Mouse (Mus musculus): ENCODE measurements around the gene Gnb5. TPM values are rescaled to one million over a fixed set of nuclear protein-coding genes. Genes with fewer than 3 reads are reported as not detected.
A peak's percentile ranks its signal among the peaks of the same experiment; 100 is the strongest.

Gnb5 gene
- total and polyA plus RNA-seq, 3 experiments, result 3.1 to 6.5 (median 4.7) TPM

GRCm38 (mm10) chr9:75353094-75353493, 47.0 kb downstream of the Gnb5 start:
- in situ Hi-C loops (cut with MboI; ENCODE audit: low pct_ligation_motif_present, low pct_unique_long_range_greater_than_20kb, low sequenced_read_pairs), result no loop called here
- dilution Hi-C loops (cut with MboI; ENCODE audit: extremely low pct_ligation_motif_present, extremely low pct_unique_long_range_greater_than_20kb, low sequenced_read_pairs), result no loop called here
- H3K79me2 ChIP-seq (replicated peaks; ENCODE audit: control insufficient read depth, extremely low read depth, insufficient read depth, poor library complexity, severe bottlenecking), result no peaks in the 10 kb centered on the region
- no peaks in the 10 kb centered on the region for H3K27me3 ChIP-seq (replicated peaks)
- H3K9me3 ChIP-seq (replicated peaks; ENCODE audit: low read length), result no peaks in the 10 kb centered on the region
- H3K4me3 ChIP-seq (replicated peaks in 1 of 3; ENCODE audit: low read depth in 2 of 3, low read length in 2 of 3, poor library complexity in 1 of 3), result no peak overlapping the region
- peaks cover 0 to 10% of the 10 kb centered on the region in 2 experiments; a peak in 2 of 4 replicates for H3K4me1 ChIP-seq (ENCODE audit: control insufficient read depth in 1 of 2, insufficient read depth in 2 of 2)
- no peak overlapping the region for H3K27ac ChIP-seq (ENCODE audit: insufficient read depth, low read depth)
- H3K9ac ChIP-seq (ENCODE audit: insufficient read depth, low read depth), result no peak overlapping the region
- no peaks in the 10 kb centered on the region for H3K36me3 ChIP-seq (replicated peaks in 1 of 2; ENCODE audit: control insufficient read depth in 1 of 2, insufficient read depth in 1 of 2, low read length in 1 of 2)
- no peak overlapping the region for H3K4me2 ChIP-seq (ENCODE audit: insufficient read depth, low read depth, poor library complexity, severe bottlenecking)
- TF ChIP-seq ELF1 (IDR thresholded peaks at IDR 0.05; ENCODE audit: low read depth, low read length) (no peak), MXI1 (IDR thresholded peaks at IDR 0.05; ENCODE audit: low read depth, low read length) (no peak), ZNF384 (IDR thresholded peaks at IDR 0.05; ENCODE audit: low read depth, low read length) (no peak), RAD21 (IDR thresholded peaks at IDR 0.05; ENCODE audit: low read depth, low read length) (no peak), PAX5 (IDR thresholded peaks at IDR 0.05; ENCODE audit: low read length) (no peak), TBP (conservative IDR thresholded peaks at IDR 0.05; ENCODE audit: low read depth, low read length) (no peak), CHD2 (IDR thresholded peaks at IDR 0.05; ENCODE audit: low read length) (no peak), NRF1 (IDR thresholded peaks at IDR 0.05; ENCODE audit: low read depth, low read length) (no peak), SMC3 (IDR thresholded peaks at IDR 0.05; ENCODE audit: low read depth, low read length) (no peak), EP300 (IDR thresholded peaks at IDR 0.05; ENCODE audit: low read length) (no peak)
- DNase-seq (ENCODE audit: extremely low read depth), result no peak

- in situ Hi-C loops (cut with MboI; ENCODE audit: low pct_ligation_motif_present, low pct_unique_long_range_greater_than_20kb, low sequenced_read_pairs), result no loop called here
- DNase-seq (ENCODE audit: extremely low read depth), result no peak
Observed at GRCm38 (mm10) chr9:75355783-75356182, 49.7 kb downstream of the Gnb5 start.

GRCm38 (mm10) chr9:75357087-75357654, 51.1 kb downstream of the Gnb5 start:
- Histone ChIP-seq H3K27ac (ENCODE audit: insufficient read depth, low read depth) (no peak overlapping the region), H3K9me3 (replicated peaks; ENCODE audit: low read length) (no peaks in the 10 kb centered on the region), H3K27me3 (replicated peaks) (no peaks in the 10 kb centered on the region), H3K36me3 (replicated peaks in 1 of 2; ENCODE audit: control insufficient read depth in 1 of 2, insufficient read depth in 1 of 2, low read length in 1 of 2) (no peaks in the 10 kb centered on the region), H3K4me2 (ENCODE audit: insufficient read depth, low read depth, poor library complexity, severe bottlenecking) (no peak overlapping the region), H3K4me3 (replicated peaks in 1 of 3; ENCODE audit: low read depth in 2 of 3, low read length in 2 of 3, poor library complexity in 1 of 3) (no peak overlapping the region), H3K79me2 (replicated peaks; ENCODE audit: control insufficient read depth, extremely low read depth, insufficient read depth, poor library complexity, severe bottlenecking) (no peaks in the 10 kb centered on the region), H3K9ac (ENCODE audit: insufficient read depth, low read depth) (no peak overlapping the region), H3K4me1 (ENCODE audit: control insufficient read depth in 1 of 2, insufficient read depth in 2 of 2) (peaks cover 0 to 13% of the 10 kb centered on the region in 2 experiments; a peak in 2 of 4 replicates)
- DNase-seq (ENCODE audit: extremely low read depth), result no peak
- TF ChIP-seq EP300 (IDR thresholded peaks at IDR 0.05; ENCODE audit: low read length) (no peak), TBP (conservative IDR thresholded peaks at IDR 0.05; ENCODE audit: low read depth, low read length) (peak; percentile 73)
- dilution Hi-C loops (cut with MboI; ENCODE audit: extremely low pct_ligation_motif_present, extremely low pct_unique_long_range_greater_than_20kb, low sequenced_read_pairs), result no loop called here
- in situ Hi-C loops (cut with MboI; ENCODE audit: low pct_ligation_motif_present, low pct_unique_long_range_greater_than_20kb, low sequenced_read_pairs), result no loop called here

More at GRCm38 (mm10) chr9:75355783-75356182, 49.7 kb downstream of the Gnb5 start:
- TF ChIP-seq RAD21 (IDR thresholded peaks at IDR 0.05; ENCODE audit: low read depth, low read length), result no peak
- no peaks in the 10 kb centered on the region for H3K27me3 ChIP-seq (replicated peaks)
- peaks cover 0 to 10% of the 10 kb centered on the region in 2 experiments; a peak in 2 of 4 replicates for H3K4me1 ChIP-seq (ENCODE audit: control insufficient read depth in 1 of 2, insufficient read depth in 2 of 2)
- H3K27ac ChIP-seq (ENCODE audit: insufficient read depth, low read depth), result no peak overlapping the region
- H3K9me3 ChIP-seq (replicated peaks; ENCODE audit: low read length), result no peaks in the 10 kb centered on the region
- no peak overlapping the region for H3K4me2 ChIP-seq (ENCODE audit: insufficient read depth, low read depth, poor library complexity, severe bottlenecking)
- H3K9ac ChIP-seq (ENCODE audit: insufficient read depth, low read depth), result no peak overlapping the region
- H3K4me3 ChIP-seq (replicated peaks in 1 of 3; ENCODE audit: low read depth in 2 of 3, low read length in 2 of 3, poor library complexity in 1 of 3), result no peak overlapping the region
- no peaks in the 10 kb centered on the region for H3K79me2 ChIP-seq (replicated peaks; ENCODE audit: control insufficient read depth, extremely low read depth, insufficient read depth, poor library complexity, severe bottlenecking)
- H3K36me3 ChIP-seq (replicated peaks in 1 of 2; ENCODE audit: control insufficient read depth in 1 of 2, insufficient read depth in 1 of 2, low read length in 1 of 2), result no peaks in the 10 kb centered on the region
- dilution Hi-C loops (cut with MboI; ENCODE audit: extremely low pct_ligation_motif_present, extremely low pct_unique_long_range_greater_than_20kb, low sequenced_read_pairs), result no loop called here
